Mouse (Mus musculus): ENCODE results near the gene Drc3. TPM values are rescaled to one million over a fixed set of nuclear protein-coding genes. Genes with fewer than 3 reads are reported as not detected.

The Drc3 gene
- total RNA-seq, 2 experiments from 2014 or later, result 1.8 to 2.6 TPM

DNA sequence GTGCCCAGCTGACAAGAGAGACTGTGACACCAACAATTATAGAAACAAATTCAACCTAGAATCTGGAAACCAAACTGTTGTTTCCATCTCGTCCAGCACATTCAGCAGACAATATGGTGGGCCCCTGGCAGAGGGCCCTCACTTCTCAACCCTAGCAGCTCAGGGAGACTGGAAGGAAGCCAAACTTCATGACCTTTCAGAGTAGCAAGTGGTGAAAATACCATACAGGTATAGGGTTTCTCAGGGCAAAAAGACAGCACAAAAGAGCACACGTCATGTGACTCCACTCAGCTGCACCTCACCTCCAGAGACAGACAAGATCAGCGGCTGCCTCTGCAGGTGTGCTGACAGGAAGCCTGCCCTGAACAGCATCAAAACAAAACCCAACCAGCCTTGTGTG, 19.0 kb upstream of the Drc3 start:
- no peak for DNase-seq (ENCODE audit: low spot score in 2 of 2)

DNA sequence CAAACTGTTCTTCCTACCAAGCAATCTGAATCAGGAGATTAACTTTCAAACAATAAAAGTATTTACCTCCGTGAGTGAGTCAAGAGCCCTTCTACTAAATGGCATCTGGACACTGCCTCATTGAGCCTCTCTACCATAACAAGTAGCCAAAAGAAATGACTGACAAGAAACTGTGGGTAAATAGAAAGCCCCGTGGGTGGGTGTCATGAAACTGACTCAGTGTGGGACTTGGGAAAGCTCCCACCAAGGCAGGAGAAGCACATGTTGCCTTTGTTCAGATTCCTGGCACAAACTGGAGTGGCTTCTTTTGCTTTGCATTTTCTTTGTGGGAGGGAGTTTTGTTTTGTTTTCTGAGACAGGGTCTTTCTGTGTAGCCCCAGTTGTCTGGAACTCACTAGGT, 17.4 kb upstream of the Drc3 start:
- no peak for DNase-seq (ENCODE audit: low spot score in 2 of 2)

GRCm38 (mm10) chr11:60338291-60338690, 14.8 kb upstream of the Drc3 start:
- no peak for DNase-seq (ENCODE audit: low spot score in 2 of 2)

- DNase-seq (ENCODE audit: low spot score in 2 of 2), result no peak
Observed at GRCm38 (mm10) chr11:60339361-60339760, 13.8 kb upstream of the Drc3 start.

GRCm38 (mm10) chr11:60345868-60346267, 7.3 kb upstream of the Drc3 start:
- DNase-seq (ENCODE audit: low spot score in 2 of 2), result no peak

- DNase-seq (ENCODE audit: low spot score in 2 of 2), result no peak
Observed at GRCm38 (mm10) chr11:60346537-60346936, 6.6 kb upstream of the Drc3 start.

- DNase-seq (ENCODE audit: low spot score in 2 of 2), result no peak
Observed at GRCm38 (mm10) chr11:60351388-60351787, 1.7 kb upstream of the Drc3 start.

GRCm38 (mm10) chr11:60351925-60352371, 1.2 kb upstream of the Drc3 start:
- peak in 1 of 2 experiments; percentile 19 for DNase-seq (ENCODE audit: low spot score in 2 of 2)

- DNase-seq (ENCODE audit: low spot score in 2 of 2), result no peak
Observed at GRCm38 (mm10) chr11:60355952-60356351, 2.8 kb downstream of the Drc3 start.

DNA sequence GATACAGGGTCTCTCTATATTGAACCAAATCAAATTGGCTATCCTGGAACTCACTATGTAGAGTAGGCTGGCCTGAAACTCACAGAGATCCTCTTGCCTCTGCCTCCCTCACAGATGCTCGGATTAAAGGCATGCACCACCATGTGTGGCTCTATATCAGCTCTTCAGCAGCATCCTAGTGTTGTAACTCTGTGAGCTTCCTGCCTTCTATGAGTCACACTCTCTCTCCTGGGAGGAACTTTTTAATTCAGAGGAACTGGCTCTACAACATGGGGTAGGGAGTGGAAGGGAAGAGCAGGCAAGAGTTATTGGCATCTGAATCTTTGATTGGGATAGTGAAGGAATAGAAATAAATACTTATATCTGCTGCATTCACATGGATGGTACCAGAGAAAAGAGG, 4.0 kb downstream of the Drc3 start:
- no peak for DNase-seq (ENCODE audit: low spot score in 2 of 2)

DNA sequence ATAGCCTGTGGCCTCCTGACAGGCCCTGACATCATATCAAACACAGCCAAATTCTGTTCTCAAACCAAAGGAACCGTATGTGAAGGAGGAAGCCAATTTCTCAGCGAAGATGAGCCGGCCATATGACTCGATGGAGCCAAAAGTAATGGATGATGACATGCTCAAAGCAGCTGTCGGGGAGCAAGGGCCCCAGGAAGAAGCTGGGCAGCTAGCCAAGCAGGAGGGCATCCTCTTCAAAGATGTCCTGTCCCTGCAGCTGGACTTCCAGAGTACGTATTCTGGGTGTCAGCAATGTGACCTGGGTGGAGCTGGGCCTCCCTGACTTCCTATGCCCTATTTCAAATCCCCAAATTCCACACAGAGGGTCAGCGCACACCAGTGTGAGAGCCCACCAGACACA, 5.4 kb downstream of the Drc3 start:
- DNase-seq (ENCODE audit: low spot score in 2 of 2), result no peak

- DNase-seq (ENCODE audit: low spot score in 2 of 2), result no peak
Observed at GRCm38 (mm10) chr11:60359138-60359537, 6.0 kb downstream of the Drc3 start.

DNA sequence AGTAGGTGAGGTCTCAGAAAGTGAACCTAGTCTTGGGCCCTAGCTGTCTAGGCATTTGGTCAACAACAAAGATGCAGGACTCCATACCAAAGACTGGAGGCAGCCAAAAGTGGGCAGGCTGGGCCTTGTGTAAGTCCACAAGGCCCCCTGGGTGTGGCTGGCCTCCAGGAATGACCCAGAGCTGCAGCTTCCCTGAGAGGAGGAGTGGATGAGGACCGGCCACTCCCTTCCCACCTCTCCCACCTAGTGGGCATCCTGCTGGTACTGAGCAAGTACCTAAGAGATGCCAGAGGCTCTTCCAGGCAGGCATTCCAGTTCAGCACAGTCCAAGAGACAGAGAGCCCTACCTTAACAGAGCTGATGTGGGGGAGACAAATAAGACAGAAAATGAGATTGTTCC, 6.8 kb downstream of the Drc3 start:
- DNase-seq (ENCODE audit: low spot score in 2 of 2), result no peak

DNA sequence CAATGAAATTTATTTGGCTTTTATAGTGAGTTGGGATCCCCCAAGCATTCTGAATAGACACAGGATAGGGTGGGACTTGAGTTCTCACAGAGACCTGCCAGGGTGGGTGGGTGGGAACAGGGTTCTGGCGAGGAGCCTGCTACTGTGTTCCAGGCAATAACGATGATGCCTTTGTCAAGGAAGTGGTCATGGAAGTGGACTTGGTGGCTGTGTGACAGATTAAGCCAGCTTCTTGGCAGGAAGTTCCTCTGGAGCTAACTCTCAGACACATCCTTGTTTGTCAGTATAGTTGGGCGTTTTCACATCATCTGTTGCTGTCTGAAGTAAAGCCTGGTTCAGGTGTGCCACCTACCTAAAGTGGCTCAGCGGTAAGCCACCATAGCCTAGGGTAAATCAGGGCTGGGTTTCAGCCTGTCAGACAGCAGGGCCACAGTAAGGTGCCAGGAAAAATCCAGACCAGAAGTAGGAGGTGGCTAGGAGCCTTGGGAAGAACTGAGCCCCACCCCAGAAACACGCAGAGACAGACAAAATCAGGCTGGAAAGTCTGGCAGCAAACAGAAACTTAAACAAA, 7.6 kb downstream of the Drc3 start:
- DNase-seq (ENCODE audit: low spot score in 2 of 2), result no peak

- DNase-seq (ENCODE audit: low spot score in 2 of 2), result no peak
Observed at GRCm38 (mm10) chr11:60366239-60367019, 13.3 kb downstream of the Drc3 start.

GRCm38 (mm10) chr11:60367256-60367655, 14.1 kb downstream of the Drc3 start:
- no peak for DNase-seq (ENCODE audit: low spot score in 2 of 2)

GRCm38 (mm10) chr11:60368909-60369308, 15.8 kb downstream of the Drc3 start:
- DNase-seq (ENCODE audit: low spot score in 2 of 2), result no peak

DNA sequence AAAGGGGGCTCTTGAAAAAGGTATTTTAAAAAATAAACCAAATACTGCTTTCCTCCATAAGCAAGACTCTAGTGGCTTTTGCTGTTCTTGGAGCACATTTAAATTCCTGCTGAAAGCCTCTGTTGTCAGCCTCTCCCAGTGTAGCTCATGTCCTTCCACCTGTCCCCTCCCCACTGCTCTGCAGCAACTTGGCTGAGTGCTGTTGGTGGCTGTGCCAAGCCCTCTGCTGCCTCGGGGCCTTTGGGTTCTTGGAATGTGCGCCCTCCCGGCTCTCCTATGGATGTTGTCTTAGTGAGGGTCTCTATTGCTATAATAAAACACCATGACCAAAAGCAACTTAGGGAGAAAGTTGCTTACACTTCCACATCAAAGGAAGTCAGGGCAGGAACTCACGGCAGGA, 16.3 kb downstream of the Drc3 start:
- DNase-seq (ENCODE audit: low spot score in 2 of 2), result no peak

GRCm38 (mm10) chr11:60370431-60370830, 17.3 kb downstream of the Drc3 start:
- no peak for DNase-seq (ENCODE audit: low spot score in 2 of 2)

GRCm38 (mm10) chr11:60374481-60374880, 21.4 kb downstream of the Drc3 start:
- no peak for DNase-seq (ENCODE audit: low spot score in 2 of 2)

DNA sequence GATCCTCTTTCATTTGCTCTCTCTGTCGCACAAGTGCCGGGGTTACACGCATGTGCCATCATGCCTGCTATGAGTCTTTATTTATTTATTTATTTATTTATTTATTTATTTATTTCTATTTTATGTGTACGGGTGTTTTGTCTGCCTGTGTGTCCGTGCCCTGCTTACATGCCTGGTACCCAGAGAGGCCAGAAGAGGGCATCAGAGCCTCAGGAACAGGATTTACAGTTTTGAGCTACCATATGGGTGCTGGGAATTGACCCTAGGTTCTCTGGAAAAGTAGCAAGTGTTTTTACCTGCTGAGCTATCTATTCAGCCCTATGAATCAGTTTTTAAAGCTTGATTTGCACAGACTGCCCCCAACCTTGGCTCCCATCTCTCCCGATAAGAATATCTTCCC, 30.4 kb downstream of the Drc3 start:
- DNase-seq (ENCODE audit: low spot score in 2 of 2), result no peak

DNA sequence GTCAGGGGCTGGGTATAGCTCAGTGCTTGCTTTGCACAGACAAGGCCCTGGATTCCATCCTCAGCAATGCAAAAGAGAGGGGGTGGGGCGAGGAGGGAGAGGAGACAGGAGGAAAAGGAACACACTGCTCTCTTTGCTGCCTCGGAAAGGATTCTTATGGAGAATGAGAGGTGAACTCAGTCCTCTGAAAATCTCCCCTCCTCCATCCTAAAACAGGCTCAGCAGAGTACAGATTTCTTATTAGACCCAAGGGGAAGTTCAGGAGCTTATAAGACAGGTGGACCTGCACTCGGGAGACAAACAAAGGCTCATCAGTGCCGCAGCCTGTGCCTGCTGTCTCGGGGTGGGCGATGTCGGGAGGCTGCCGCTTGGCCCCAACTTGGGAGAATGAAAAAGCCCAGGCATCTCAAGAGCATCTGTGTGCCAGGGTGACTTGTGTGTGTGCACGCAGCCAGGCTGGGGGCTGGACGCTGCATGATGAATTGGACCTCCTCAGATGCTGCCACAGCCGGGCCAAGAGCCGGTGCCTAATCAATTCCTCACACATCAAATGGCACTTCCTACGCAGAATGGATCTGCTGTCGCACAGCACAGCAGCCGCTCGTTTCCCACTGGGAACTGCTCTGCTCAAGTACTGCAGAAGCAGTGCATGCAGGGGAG, 31.8 kb downstream of the Drc3 start:
- DNase-seq (ENCODE audit: low spot score in 2 of 2), result no peak

All from adrenal gland, postnatal 4 days (tissue).